Mouse (Mus musculus): ENCODE results near the gene Tmcc2. TPM values are rescaled to one million over a fixed set of nuclear protein-coding genes. Genes with fewer than 3 reads are reported as not detected.

Tmcc2 gene
- polyA plus RNA-seq, 1 experiment from 2014 or later, result 37.2 TPM

- Histone ChIP-seq H3K9me3 (ENCODE audit: low read length) (no peaks in the 10 kb centered on the region), H3K4me2 (replicated peaks; ENCODE audit: low read depth, low read length) (no peak overlapping the region), H3K27me3 (replicated peaks; ENCODE audit: insufficient read depth, low read length) (no peaks in the 10 kb centered on the region), H3K4me1 (ENCODE audit: insufficient read depth, low read depth, low read length) (peaks cover 7% of the 10 kb centered on the region; the same call in 1 of the 2 replicates), H3K27ac (ENCODE audit: low read length) (no peak overlapping the region), H3K4me3 (ENCODE audit: low read depth, low read length) (no peak overlapping the region), H3K36me3 (ENCODE audit: insufficient read depth, low read length) (0 out of 2 replicates have a peak, but pooled peaks cover 3% of the 10 kb centered on the region), H3K9ac (replicated peaks; ENCODE audit: low read depth) (no peak overlapping the region)
- 71% methylated on average over 4 of the region's 4 CpGs for WGBS
- no peak for ATAC-seq
- DNase-seq (ENCODE audit: low spot score), result no peak
- no peak for TF ChIP-seq EP300 (IDR thresholded peaks at IDR 0.05)
- TF ChIP-seq CTCF (IDR thresholded peaks at IDR 0.05), result no peak
Observed at GRCm38 (mm10) chr1:132386266-132386665, 4.8 kb downstream of the Tmcc2 start.

DNA sequence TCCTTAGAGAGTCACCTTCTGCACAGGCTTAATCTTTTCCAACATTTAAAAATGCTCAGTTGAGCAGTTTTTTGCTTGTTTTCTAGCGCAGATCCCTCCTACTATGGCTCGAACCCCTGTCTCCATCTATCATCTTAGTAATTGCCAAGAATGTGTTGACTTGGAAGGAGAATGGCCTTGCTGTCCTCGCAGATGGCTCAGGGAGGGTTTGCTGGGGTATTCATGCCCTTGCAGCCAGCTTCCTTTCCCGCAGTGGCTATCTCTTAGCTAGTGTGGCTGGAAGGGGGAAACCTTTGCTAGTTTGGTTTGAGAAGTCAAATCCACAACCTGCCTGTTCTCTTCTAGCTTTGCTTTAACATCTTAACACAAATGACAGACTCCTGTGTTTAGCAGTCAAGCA lies 5.4 kb downstream of the Tmcc2 start:
- DNase-seq (ENCODE audit: low spot score) (no peak), ATAC-seq (no peak)
- 46% methylated on average over 4 of the region's 4 CpGs for WGBS
- Histone ChIP-seq H3K9me3 (ENCODE audit: low read length) (no peaks in the 10 kb centered on the region), H3K9ac (replicated peaks; ENCODE audit: low read depth) (no peak overlapping the region), H3K27me3 (replicated peaks; ENCODE audit: insufficient read depth, low read length) (no peaks in the 10 kb centered on the region), H3K4me1 (ENCODE audit: insufficient read depth, low read depth, low read length) (peaks cover 7% of the 10 kb centered on the region; the same call in 1 of the 2 replicates), H3K4me3 (ENCODE audit: low read depth, low read length) (no peak overlapping the region), H3K36me3 (ENCODE audit: insufficient read depth, low read length) (0 out of 2 replicates have a peak, but pooled peaks cover 6% of the 10 kb centered on the region), H3K4me2 (replicated peaks; ENCODE audit: low read depth, low read length) (no peak overlapping the region), H3K27ac (ENCODE audit: low read length) (no peak overlapping the region)
- TF ChIP-seq EP300 (IDR thresholded peaks at IDR 0.05), result no peak
- TF ChIP-seq CTCF (IDR thresholded peaks at IDR 0.05), result no peak

- no peak overlapping the region for H3K9ac ChIP-seq (replicated peaks; ENCODE audit: low read depth)
- no peak overlapping the region for H3K4me3 ChIP-seq (ENCODE audit: low read depth, low read length)
- WGBS, result 60% methylated on average over 14 of the region's 14 CpGs
- H3K27ac ChIP-seq (ENCODE audit: low read length), result no peak overlapping the region
- TF ChIP-seq CTCF (IDR thresholded peaks at IDR 0.05) (no peak), EP300 (IDR thresholded peaks at IDR 0.05) (no peak)
- no peak overlapping the region for H3K4me2 ChIP-seq (replicated peaks; ENCODE audit: low read depth, low read length)
- DNase-seq (ENCODE audit: low spot score) (no peak), ATAC-seq (no peak)
- 0 out of 2 replicates have a peak, but pooled peaks cover 6% of the 10 kb centered on the region for H3K36me3 ChIP-seq (ENCODE audit: insufficient read depth, low read length)
- no peaks in the 10 kb centered on the region for H3K9me3 ChIP-seq (ENCODE audit: low read length)
- peaks cover 7% of the 10 kb centered on the region; the same call in 1 of the 2 replicates for H3K4me1 ChIP-seq (ENCODE audit: insufficient read depth, low read depth, low read length)
- no peaks in the 10 kb centered on the region for H3K27me3 ChIP-seq (replicated peaks; ENCODE audit: insufficient read depth, low read length)
Observed at GRCm38 (mm10) chr1:132385266-132385665, 5.8 kb downstream of the Tmcc2 start.

DNA sequence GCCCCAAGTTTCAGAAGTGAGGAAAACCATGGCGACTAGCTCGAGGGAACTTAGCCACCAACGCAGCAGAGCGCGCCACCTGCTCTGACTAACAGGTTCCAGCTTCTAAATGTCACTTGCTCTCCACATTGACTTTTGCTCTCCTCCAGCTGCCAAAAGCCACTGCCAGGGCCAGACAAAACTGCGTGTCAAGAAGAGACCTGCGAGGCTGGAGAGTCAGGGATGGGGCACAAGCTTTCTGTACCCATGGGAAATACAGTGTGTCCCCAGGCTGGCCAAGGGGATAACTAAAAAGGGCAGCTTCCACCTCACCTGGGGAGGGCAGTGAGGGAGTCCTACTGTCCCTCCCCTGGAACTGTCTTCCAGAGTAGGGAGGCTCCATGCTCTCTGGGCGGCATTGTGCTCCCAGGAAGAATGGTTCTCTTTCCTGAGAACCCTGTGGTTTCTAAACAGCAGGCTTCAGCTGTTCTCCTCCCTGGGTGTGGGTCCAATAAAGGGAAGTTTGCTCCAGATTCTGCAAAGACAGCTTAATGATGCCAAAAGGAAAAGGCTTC lies 7.0 kb downstream of the Tmcc2 start:
- DNase-seq (ENCODE audit: low spot score), result no peak
- peak; percentile 63 for TF ChIP-seq EP300 (IDR thresholded peaks at IDR 0.05)
- TF ChIP-seq CTCF (IDR thresholded peaks at IDR 0.05), result no peak
- 88% methylated on average over 8 of the region's 8 CpGs for WGBS

DNA sequence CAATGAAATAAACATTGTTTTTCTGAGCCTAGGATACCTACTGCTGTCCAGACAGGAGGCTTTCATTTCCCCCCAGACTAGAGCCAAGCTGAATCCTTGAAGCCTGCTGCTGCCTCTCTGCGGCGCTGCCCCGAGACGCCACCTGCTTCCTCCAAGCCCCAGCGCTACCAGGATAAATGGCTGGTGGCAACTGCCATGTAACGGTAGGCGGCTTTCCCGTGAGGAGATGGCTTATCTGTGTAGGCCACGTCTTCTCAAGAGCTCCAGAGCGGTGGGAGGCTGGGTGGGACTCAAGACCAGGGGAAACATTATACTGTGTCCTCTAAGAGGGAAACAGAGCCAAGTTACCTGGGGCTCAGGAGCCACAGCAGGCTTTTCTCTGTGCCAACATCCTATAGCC lies 9.2 kb downstream of the Tmcc2 start:
- Histone ChIP-seq H3K36me3 (ENCODE audit: insufficient read depth, low read length) (0 out of 2 replicates have a peak, but pooled peaks cover 6% of the 10 kb centered on the region), H3K4me2 (replicated peaks; ENCODE audit: low read depth, low read length) (no peak overlapping the region), H3K4me1 (ENCODE audit: insufficient read depth, low read depth, low read length) (peaks cover 13% of the 10 kb centered on the region; the same call in 1 of the 2 replicates), H3K27me3 (replicated peaks; ENCODE audit: insufficient read depth, low read length) (no peaks in the 10 kb centered on the region), H3K9me3 (ENCODE audit: low read length) (no peaks in the 10 kb centered on the region), H3K9ac (replicated peaks; ENCODE audit: low read depth) (no peak overlapping the region), H3K4me3 (ENCODE audit: low read depth, low read length) (no peak overlapping the region), H3K27ac (ENCODE audit: low read length) (no peak overlapping the region)
- WGBS, result 51% methylated on average over 10 of the region's 10 CpGs
- DNase-seq (ENCODE audit: low spot score), result no peak
- no peak for ATAC-seq
- TF ChIP-seq CTCF (IDR thresholded peaks at IDR 0.05) (0 out of 2 replicates have a peak, but pooled peaks have one; percentile 7), EP300 (IDR thresholded peaks at IDR 0.05) (no peak)

More for the DNA sequence above, 7.0 kb downstream of the Tmcc2 start:
- no peaks in the 10 kb centered on the region for H3K9me3 ChIP-seq (ENCODE audit: low read length)
- peaks cover 7% of the 10 kb centered on the region; the same call in 1 of the 2 replicates for H3K4me1 ChIP-seq (ENCODE audit: insufficient read depth, low read depth, low read length)
- H3K4me2 ChIP-seq (replicated peaks; ENCODE audit: low read depth, low read length), result no peak overlapping the region
- H3K36me3 ChIP-seq (ENCODE audit: insufficient read depth, low read length), result 0 out of 2 replicates have a peak, but pooled peaks cover 6% of the 10 kb centered on the region
- ATAC-seq, result peak; percentile 13; the same call in 1 of the 2 replicates
- H3K9ac ChIP-seq (replicated peaks; ENCODE audit: low read depth), result no peak overlapping the region
- H3K27ac ChIP-seq (ENCODE audit: low read length), result no peak overlapping the region
- no peak overlapping the region for H3K4me3 ChIP-seq (ENCODE audit: low read depth, low read length)
- H3K27me3 ChIP-seq (replicated peaks; ENCODE audit: insufficient read depth, low read length), result no peaks in the 10 kb centered on the region

DNA sequence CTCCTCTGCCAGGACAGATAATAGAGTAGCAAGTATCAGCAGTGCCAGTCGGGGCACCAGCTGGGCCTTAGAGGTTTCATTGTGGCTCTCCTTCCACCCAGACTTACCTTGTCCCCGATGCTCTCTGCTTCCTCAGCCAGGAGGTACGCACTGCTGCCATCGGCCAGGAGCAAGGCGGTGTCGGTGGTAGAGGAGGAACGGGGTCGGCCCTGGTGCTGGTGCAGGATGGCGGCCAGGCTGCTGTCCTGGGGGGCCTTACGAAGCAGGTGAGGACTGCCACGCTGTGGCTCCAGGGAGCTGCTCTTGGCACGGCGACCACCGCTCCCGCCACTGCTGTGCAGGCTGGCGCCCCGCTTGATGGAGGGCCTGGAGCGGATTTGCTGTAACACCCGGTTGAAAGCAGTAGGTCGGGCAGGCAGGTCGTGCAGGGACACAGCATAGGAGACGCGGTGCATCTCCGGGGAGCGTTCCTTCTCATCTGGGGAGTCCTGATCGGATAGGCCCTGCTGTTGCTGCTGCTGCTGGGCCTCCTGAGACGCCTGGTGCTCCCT lies 10.5 kb downstream of the Tmcc2 start:
- H3K9ac ChIP-seq (replicated peaks; ENCODE audit: low read depth), result no peak overlapping the region
- H3K4me1 ChIP-seq (ENCODE audit: insufficient read depth, low read depth, low read length), result peaks cover 17% of the 10 kb centered on the region; the same call in 1 of the 2 replicates
- no peak for TF ChIP-seq EP300 (IDR thresholded peaks at IDR 0.05)
- no peak for DNase-seq (ENCODE audit: low spot score)
- no peaks in the 10 kb centered on the region for H3K27me3 ChIP-seq (replicated peaks; ENCODE audit: insufficient read depth, low read length)
- H3K4me3 ChIP-seq (ENCODE audit: low read depth, low read length), result no peak overlapping the region
- H3K36me3 ChIP-seq (ENCODE audit: insufficient read depth, low read length), result 0 out of 2 replicates have a peak, but pooled peaks cover 6% of the 10 kb centered on the region
- WGBS, result 79% methylated on average over 27 of the region's 27 CpGs
- no peak for ATAC-seq
- H3K9me3 ChIP-seq (ENCODE audit: low read length), result no peaks in the 10 kb centered on the region
- no peak overlapping the region for H3K27ac ChIP-seq (ENCODE audit: low read length)
- no peak overlapping the region for H3K4me2 ChIP-seq (replicated peaks; ENCODE audit: low read depth, low read length)

Data from lung, postnatal 0 days (tissue).